Mouse (Mus musculus): ENCODE measurements around the gene Ap1s3. TPM values are rescaled to one million over a fixed set of nuclear protein-coding genes. Genes with fewer than 3 reads are reported as not detected.
"Not testable (repeated sequence)": the region's sequence is repeated elsewhere in the genome, so short reads cannot be mapped to it uniquely, and the experiment has no call there.

Ap1s3 gene
- total and polyA plus RNA-seq, 3 experiments = 4.9 to 15.5 (median 5.9) TPM

DNA sequence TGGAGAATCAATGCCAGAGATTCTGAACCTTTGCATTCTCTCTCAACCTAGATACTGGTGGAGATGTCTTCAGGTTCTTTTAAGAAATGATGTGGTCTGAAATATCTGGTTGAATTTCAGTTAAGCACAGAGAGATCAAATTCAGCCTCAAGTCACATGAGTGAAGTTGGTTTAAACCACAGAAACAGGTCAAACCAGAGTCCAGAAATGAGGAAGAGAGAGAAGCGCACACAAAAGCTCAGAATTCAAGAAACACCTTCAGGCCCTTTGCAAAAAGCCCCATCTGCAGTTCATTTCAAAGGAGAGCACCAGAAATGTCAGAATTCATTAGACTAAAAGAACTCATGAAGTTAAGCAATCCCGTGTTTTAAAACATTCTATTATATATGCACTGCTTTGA is 52.3 kb downstream of the Ap1s3 start:
- TF ChIP-seq POLR2AphosphoS5 (IDR thresholded peaks at IDR 0.05; ENCODE audit: insufficient replicate concordance, low read depth, low read length) (no peak), TAL1 (conservative IDR thresholded peaks at IDR 0.05; ENCODE audit: low read depth, low read length) (no peak), GATA2 (IDR thresholded peaks at IDR 0.05; ENCODE audit: borderline replicate concordance, low read depth, low read length) (no peak), CTCF (IDR thresholded peaks at IDR 0.05; ENCODE audit: low read depth, low read length) (no peak), GATA1 (IDR thresholded peaks at IDR 0.05; ENCODE audit: borderline replicate concordance, low read length) (no peak)
- ATAC-seq (ENCODE audit: extremely low read depth, insufficient number of reproducible peaks, low FRiP score, poor library complexity, severe bottlenecking) = no peak
- no peaks in the 10 kb centered on the region; the same call in 1 of the 2 replicates for H3K27me3 ChIP-seq (ENCODE audit: insufficient read depth, low read length)
- peaks cover 7% of the 10 kb centered on the region for H3K9me3 ChIP-seq (replicated peaks)
- no peak for DNase-seq (ENCODE audit: low spot score)
- no peaks in the 10 kb centered on the region for H3K4me1 ChIP-seq (ENCODE audit: insufficient read depth, low read depth, low read length)
- peaks cover 2% of the 10 kb centered on the region for H3K36me3 ChIP-seq (replicated peaks)
- no peak overlapping the region for H3K4me3 ChIP-seq (ENCODE audit: low read depth, low read length)

- H3K9me3 ChIP-seq (replicated peaks) = peaks cover 7% of the 10 kb centered on the region
- H3K27me3 ChIP-seq (ENCODE audit: insufficient read depth, low read length) = no peaks in the 10 kb centered on the region
- ATAC-seq (ENCODE audit: extremely low read depth, insufficient number of reproducible peaks, low FRiP score, poor library complexity, severe bottlenecking) (no peak), DNase-seq (ENCODE audit: low spot score) (no peak)
- no peak for TF ChIP-seq GATA2 (IDR thresholded peaks at IDR 0.05; ENCODE audit: borderline replicate concordance, low read depth, low read length)
- no peak for TF ChIP-seq GATA1 (IDR thresholded peaks at IDR 0.05; ENCODE audit: borderline replicate concordance, low read length)
- TF ChIP-seq POLR2AphosphoS5 (IDR thresholded peaks at IDR 0.05; ENCODE audit: insufficient replicate concordance, low read depth, low read length) = no peak
- no peak for TF ChIP-seq CTCF (IDR thresholded peaks at IDR 0.05; ENCODE audit: low read depth, low read length)
- no peak for TF ChIP-seq TAL1 (conservative IDR thresholded peaks at IDR 0.05; ENCODE audit: low read depth, low read length)
- H3K4me3 ChIP-seq (ENCODE audit: low read depth, low read length) = no peak overlapping the region
- no peaks in the 10 kb centered on the region for H3K36me3 ChIP-seq (replicated peaks)
- no peaks in the 10 kb centered on the region for H3K4me1 ChIP-seq (ENCODE audit: insufficient read depth, low read depth, low read length)
Measured at GRCm38 (mm10) chr1:79616492-79616891, 55.3 kb downstream of the Ap1s3 start.

GRCm38 (mm10) chr1:79614456-79614855 is 57.3 kb downstream of the Ap1s3 start:
- TF ChIP-seq TAL1 (conservative IDR thresholded peaks at IDR 0.05; ENCODE audit: low read depth, low read length) = no peak
- no peak for TF ChIP-seq POLR2AphosphoS5 (IDR thresholded peaks at IDR 0.05; ENCODE audit: insufficient replicate concordance, low read depth, low read length)
- no peak for TF ChIP-seq GATA2 (IDR thresholded peaks at IDR 0.05; ENCODE audit: borderline replicate concordance, low read depth, low read length)
- no peak for TF ChIP-seq CTCF (IDR thresholded peaks at IDR 0.05; ENCODE audit: low read depth, low read length)
- no peak for TF ChIP-seq GATA1 (IDR thresholded peaks at IDR 0.05; ENCODE audit: borderline replicate concordance, low read length)
- no peak for ATAC-seq (ENCODE audit: extremely low read depth, insufficient number of reproducible peaks, low FRiP score, poor library complexity, severe bottlenecking)
- DNase-seq (ENCODE audit: low spot score) = no peak
- Histone ChIP-seq H3K36me3 (replicated peaks) (no peaks in the 10 kb centered on the region), H3K4me1 (ENCODE audit: insufficient read depth, low read depth, low read length) (no peaks in the 10 kb centered on the region), H3K9me3 (replicated peaks) (peaks cover 7% of the 10 kb centered on the region), H3K4me3 (ENCODE audit: low read depth, low read length) (no peak overlapping the region), H3K27me3 (ENCODE audit: insufficient read depth, low read length) (no peaks in the 10 kb centered on the region)

DNA sequence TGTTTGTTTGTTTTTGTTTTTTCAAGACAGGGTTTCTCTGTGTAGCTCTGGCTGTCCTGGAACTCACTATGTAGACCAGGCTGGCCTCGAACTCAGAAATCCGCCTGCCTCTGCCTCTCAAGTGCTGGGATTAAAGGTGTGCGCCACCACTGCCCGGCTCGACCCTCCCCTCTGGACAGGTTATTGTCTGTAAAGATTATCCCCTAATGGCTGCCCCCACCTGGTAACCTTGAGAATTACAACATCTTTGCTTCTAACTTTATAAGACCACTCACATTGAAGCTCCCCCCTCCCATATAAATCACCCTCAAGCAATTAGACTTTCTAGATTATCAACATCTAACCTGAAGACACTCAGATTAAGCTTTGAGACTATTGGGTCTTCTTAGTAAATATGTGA is 60.5 kb downstream of the Ap1s3 start:
- not testable (repeated sequence) for H3K27me3 ChIP-seq (ENCODE audit: insufficient read depth, low read length); H3K9me3 ChIP-seq (replicated peaks); DNase-seq (ENCODE audit: low spot score); H3K36me3 ChIP-seq (replicated peaks); ATAC-seq (ENCODE audit: extremely low read depth, insufficient number of reproducible peaks, low FRiP score, poor library complexity, severe bottlenecking); H3K4me3 ChIP-seq (ENCODE audit: low read depth, low read length); H3K4me1 ChIP-seq (ENCODE audit: insufficient read depth, low read depth, low read length)

- H3K36me3 ChIP-seq (replicated peaks); ATAC-seq (ENCODE audit: extremely low read depth, insufficient number of reproducible peaks, low FRiP score, poor library complexity, severe bottlenecking); DNase-seq (ENCODE audit: low spot score): not testable (repeated sequence)
Measured at GRCm38 (mm10) chr1:79608856-79609255, 62.9 kb downstream of the Ap1s3 start.

DNA sequence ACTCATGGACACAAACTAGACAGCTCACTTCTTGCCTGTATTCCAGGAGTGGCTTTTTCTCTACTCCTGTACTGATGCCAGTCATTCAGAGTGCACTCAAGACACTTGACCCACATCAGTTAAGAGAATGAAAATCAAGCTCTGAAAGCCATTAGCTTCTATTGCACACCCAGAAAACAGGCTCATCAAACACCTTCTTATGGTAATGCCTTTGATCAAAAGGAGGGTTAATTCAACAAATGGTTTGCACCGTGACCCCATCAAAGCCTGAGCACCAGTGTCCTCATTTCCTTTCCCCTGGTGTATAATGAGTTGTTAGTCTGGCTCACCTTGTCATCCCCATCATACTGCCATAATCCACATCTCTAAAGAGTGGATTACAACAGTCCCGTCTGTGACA is 69.3 kb downstream of the Ap1s3 start:
- H3K36me3 ChIP-seq (replicated peaks) = no peaks in the 10 kb centered on the region
- DNase-seq (ENCODE audit: low spot score) = no peak

More at GRCm38 (mm10) chr1:79608856-79609255, 62.9 kb downstream of the Ap1s3 start:
- H3K27me3 ChIP-seq (ENCODE audit: insufficient read depth, low read length); H3K4me1 ChIP-seq (ENCODE audit: insufficient read depth, low read depth, low read length); H3K4me3 ChIP-seq (ENCODE audit: low read depth, low read length); H3K9me3 ChIP-seq (replicated peaks): not testable (repeated sequence)

More for the DNA sequence above, 69.3 kb downstream of the Ap1s3 start:
- H3K9me3 ChIP-seq (replicated peaks) = no peaks in the 10 kb centered on the region
- peaks cover 2% of the 10 kb centered on the region; the same call in 1 of the 2 replicates for H3K4me1 ChIP-seq (ENCODE audit: insufficient read depth, low read depth, low read length)
- no peak for TF ChIP-seq GATA1 (IDR thresholded peaks at IDR 0.05; ENCODE audit: borderline replicate concordance, low read length)
- no peak for TF ChIP-seq TAL1 (conservative IDR thresholded peaks at IDR 0.05; ENCODE audit: low read depth, low read length)
- TF ChIP-seq CTCF (IDR thresholded peaks at IDR 0.05; ENCODE audit: low read depth, low read length) = no peak
- TF ChIP-seq POLR2AphosphoS5 (IDR thresholded peaks at IDR 0.05; ENCODE audit: insufficient replicate concordance, low read depth, low read length) = no peak
- TF ChIP-seq GATA2 (IDR thresholded peaks at IDR 0.05; ENCODE audit: borderline replicate concordance, low read depth, low read length) = no peak
- no peak for ATAC-seq (ENCODE audit: extremely low read depth, insufficient number of reproducible peaks, low FRiP score, poor library complexity, severe bottlenecking)
- no peaks in the 10 kb centered on the region; the same call in 1 of the 2 replicates for H3K27me3 ChIP-seq (ENCODE audit: insufficient read depth, low read length)
- H3K4me3 ChIP-seq (ENCODE audit: low read depth, low read length) = no peak overlapping the region

All from G1E (cell line).